Mouse (Mus musculus) left cerebral cortex, postnatal 36 days (tissue): Measurements from ENCODE around the gene Ctdspl2. TPM values are rescaled to one million over a fixed set of nuclear protein-coding genes. Genes with fewer than 3 reads are reported as not detected.

Experiments used
- DNase-seq, 2 experiments: peaks; one replicate each; pipeline ENCODE4 v3.0.0; 2021 to 2022; ENCODE audit warnings: low spot score in 2 of 2, mixed read lengths in 1 of 2
- intact Hi-C: fragments of 180-260 bp; cut with DNase I; formaldehyde crosslinking; loops from one replicate; pipeline ENCODE4 v1.15.1; 2025
- microRNA-seq: library from miRNA; unstranded; fragments of <30 nt; microRNA quantifications from one replicate; pipeline ENCODE4 v1.2.0, GENCODE M21; 2022
- total RNA-seq, 2 experiments: library from RNA; stranded (reverse); gene quantifications; 2 replicates each; pipeline ENCODE4 v1.2.3; 2021

Gene Ctdspl2
- total RNA-seq, 2 experiments from 2014 or later: 37.6 to 38.1 TPM

DNA sequence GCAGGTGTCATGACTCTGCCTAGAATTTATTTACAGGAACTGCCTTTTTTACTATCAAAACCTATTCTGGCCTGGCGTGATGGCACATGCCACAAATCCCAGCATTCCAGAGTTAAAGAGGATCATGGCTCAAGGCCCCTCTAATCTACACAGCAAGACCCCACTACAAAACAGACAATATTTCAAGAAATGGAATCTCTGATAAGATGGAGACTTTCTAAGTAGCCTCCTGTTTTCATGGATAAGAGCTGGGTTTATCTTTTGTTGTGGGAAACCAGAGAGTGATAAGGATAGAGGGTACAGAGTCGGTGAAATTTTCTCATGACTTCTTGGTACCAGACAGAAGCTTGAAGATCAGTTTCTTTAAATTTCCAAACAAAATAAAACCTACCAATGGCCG, 80.3 kb downstream of the Ctdspl2 start:
- no peak for DNase-seq
- intact Hi-C loops: no loop called here

DNA sequence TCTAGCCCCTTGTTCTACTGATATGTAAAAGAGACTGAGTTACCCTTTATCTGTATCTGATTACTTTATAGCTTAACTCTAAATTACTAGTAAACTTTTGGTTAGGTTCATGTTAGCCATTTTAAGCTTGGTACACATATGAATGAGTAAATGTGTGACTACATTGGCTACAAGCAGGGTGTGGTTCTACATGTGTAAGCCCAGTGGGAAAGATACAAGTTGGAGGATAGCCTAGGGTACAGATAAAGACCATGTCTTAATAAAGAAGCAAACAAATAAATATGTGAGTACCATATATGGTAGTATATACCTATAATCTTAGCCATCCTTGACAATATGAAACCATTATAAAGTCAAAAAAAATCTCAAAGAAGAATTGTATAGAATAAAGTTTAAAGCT, 88.1 kb downstream of the Ctdspl2 start:
- intact Hi-C loops: no loop called here
- DNase-seq: no peak

DNA sequence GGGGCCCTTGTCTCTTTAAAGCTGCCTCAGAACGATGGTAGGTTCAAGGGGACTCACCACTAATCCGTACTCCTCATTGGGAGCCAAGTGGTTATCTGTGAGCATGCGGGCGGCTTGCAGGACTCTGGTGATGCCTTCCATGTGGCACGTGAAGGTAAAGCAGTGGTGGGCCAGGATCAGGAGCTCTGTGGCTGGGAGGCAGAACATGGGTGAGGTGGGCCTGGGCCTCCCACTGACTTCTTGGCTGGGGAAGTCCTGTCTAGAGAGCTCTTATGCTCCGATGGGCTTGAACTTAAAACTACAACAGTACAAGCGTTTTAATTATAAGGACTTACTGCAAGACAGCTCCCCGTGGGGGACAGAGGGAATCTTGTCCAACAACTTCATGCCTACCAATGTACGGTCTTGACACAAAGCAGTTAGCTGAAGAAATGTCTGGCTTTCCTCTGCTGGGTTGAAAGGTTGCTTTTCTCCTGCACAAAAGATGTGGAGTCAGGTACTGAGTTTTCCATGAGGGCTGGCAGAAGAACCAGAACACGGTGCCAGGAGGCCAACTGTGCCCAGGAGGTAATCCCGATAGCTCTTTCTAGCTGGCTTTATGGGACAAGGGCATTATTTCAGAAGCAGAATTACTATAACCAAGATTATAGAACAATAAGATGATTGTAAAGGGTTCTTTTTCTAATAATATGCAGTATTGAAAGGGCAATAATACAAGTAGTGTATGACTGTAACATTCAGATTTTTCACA, 103.7 kb downstream of the Ctdspl2 start:
- intact Hi-C loops: no loop called here
- no peak for DNase-seq

Small RNA genes within 50 kb of the gene (microRNA-seq; reads per million reads assigned to microRNA genes)
- gene Gm47314: not detected

Other genes with a start within 250 kb of the Ctdspl2 start
- gene Frmd5, start 148.9 kb upstream of the Ctdspl2 start, total RNA-seq: 10 to 100 TPM; 49.4 to 55.2 TPM
- 100 to 1,000 TPM; 104 to 108 TPM for gene Casc4, start 89.0 kb upstream of the Ctdspl2 start, total RNA-seq
- gene Mageb3, start 91 bp downstream of the Ctdspl2 start, total RNA-seq: under 1 TPM in 1 of 2 experiments, not detected in 1; 0.27 TPM
- 10 to 100 TPM; 17.7 to 19.6 TPM for gene Eif3j1, start 72.5 kb downstream of the Ctdspl2 start, total RNA-seq
- 10 to 100 TPM; 14.4 to 16.4 TPM for gene Spg11, start 162.4 kb downstream of the Ctdspl2 start, total RNA-seq
- gene B2m, start 191.7 kb downstream of the Ctdspl2 start, total RNA-seq: 100 to 1,000 TPM; 108 to 111 TPM
- gene Trim69, start 204.7 kb downstream of the Ctdspl2 start, total RNA-seq: not detected
- not detected for gene Patl2, start 230.2 kb downstream of the Ctdspl2 start, total RNA-seq
- gene Terb2, start 230.3 kb downstream of the Ctdspl2 start, total RNA-seq: not detected